Mouse (Mus musculus): Measurements from ENCODE around the gene Cdkn1b. TPM values are rescaled to one million over a fixed set of nuclear protein-coding genes. Genes with fewer than 3 reads are reported as not detected.
A peak's percentile ranks its signal among the peaks of the same experiment; 100 is the strongest.

Gene Cdkn1b
- polyA plus RNA-seq, 1 experiment from 2014 or later: 16.1 TPM

DNA sequence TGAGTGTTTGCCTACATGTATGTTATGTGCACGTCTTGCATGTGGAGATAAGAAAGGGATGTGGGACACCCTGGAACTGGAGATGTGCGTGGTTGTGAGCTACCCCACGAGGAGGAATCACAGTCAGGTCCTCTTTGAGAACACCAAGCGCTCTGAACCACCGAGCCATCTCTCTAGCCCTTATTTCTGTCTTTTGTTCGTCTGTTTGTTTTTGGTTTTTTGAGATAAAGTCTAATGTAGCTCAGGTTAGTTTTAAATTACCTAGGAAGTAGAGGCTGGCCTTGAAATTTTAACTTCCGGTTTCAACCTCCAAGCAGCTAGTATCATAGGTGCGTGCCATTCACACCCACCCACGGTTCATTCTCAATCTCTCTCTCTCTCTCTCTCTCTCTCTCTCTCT, 26.7 kb downstream of the Cdkn1b start:
- ATAC-seq (ENCODE audit: insufficient number of reproducible peaks, low FRiP score, low TSS enrichment, low read depth) (no peak), DNase-seq (ENCODE audit: low spot score) (no peak)
- H3K4me3 ChIP-seq (ENCODE audit: low read depth, low read length): no peak overlapping the region
- no peaks in the 10 kb centered on the region for H3K36me3 ChIP-seq (ENCODE audit: control insufficient read depth, insufficient read depth, low read length)
- no peak overlapping the region for H3K4me2 ChIP-seq (ENCODE audit: low read depth, severe bottlenecking)
- no peak overlapping the region for H3K27ac ChIP-seq (replicated peaks; ENCODE audit: low read depth, low read length)
- no peak overlapping the region for H3K9ac ChIP-seq (ENCODE audit: low read length)
- H3K9me3 ChIP-seq (ENCODE audit: control insufficient read depth, low read length): no peaks in the 10 kb centered on the region
- H3K27me3 ChIP-seq (ENCODE audit: control insufficient read depth, insufficient read depth, low read length): no peaks in the 10 kb centered on the region
- no peaks in the 10 kb centered on the region for H3K4me1 ChIP-seq (ENCODE audit: control insufficient read depth, insufficient read depth, low read length)
- 91% methylated on average over 9 of the region's 9 CpGs for WGBS

DNA sequence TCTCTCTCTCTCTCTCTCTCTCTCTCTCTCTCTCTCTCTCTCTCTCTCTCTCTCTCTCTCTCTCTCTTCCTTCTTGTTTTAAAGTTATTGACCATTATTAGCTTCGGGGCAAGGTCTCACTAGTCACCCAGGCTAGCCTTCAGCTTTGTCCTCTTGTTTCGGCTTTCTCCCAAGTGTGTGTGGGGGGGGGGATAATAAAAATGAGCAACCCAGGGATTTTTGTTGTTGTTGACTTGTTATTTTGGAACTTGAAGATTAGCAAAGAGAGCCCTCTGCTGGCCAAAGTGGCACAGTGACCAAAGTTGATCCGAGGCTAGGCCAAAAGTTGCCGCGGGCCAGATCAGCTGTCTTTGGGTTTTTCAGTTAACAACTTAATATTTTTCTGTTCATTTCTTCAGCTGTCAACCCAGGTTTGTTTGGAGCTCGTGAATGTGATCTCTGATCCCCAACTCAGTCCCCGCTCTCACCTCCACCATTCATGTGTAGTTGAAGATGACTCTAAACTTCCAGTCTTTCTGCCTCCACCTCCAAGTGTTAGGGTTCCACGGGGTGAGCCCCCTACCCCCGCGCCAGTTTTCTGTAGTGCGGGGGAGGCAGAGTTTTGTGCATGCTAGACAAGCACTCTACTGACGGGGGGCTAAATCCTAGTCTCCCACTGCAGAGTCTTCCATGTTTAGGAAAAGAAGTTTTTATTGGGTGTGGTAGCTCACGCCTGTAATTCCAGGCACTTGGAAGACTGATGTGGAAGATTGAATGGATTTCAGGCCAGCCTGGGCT, 27.3 kb downstream of the Cdkn1b start:
- no peaks in the 10 kb centered on the region for H3K4me1 ChIP-seq (ENCODE audit: control insufficient read depth, insufficient read depth, low read length)
- ATAC-seq (ENCODE audit: insufficient number of reproducible peaks, low FRiP score, low TSS enrichment, low read depth): no peak
- no peaks in the 10 kb centered on the region for H3K36me3 ChIP-seq (ENCODE audit: control insufficient read depth, insufficient read depth, low read length)

DNA sequence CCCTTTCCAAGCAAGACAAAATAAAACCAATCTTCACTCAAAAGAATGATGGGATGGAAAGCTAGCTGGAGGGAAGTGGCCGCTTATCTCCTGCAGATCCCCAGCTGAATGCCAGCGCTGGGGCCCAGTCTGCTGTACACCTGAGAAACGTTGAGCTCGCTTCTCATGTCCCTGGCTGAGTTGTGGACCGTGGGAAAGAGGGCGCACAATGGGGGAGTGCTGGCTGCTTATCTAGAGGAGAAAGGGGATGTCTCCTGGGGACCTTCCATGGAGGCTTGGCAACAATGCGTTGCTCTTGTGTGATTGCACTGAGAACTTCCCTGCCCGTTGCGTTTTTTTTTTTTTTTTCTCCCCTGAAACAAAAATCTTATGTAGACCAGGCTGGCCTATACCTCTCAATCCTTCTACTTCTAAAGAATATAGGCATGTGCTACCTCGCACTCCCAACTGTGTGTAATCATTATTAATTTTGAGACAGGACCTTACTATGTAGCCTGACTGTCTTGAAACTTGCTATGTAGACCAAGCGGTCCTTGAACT, 28.4 kb downstream of the Cdkn1b start:
- no peak for ATAC-seq (ENCODE audit: insufficient number of reproducible peaks, low FRiP score, low TSS enrichment, low read depth)

More for the DNA sequence above, 27.3 kb downstream of the Cdkn1b start:
- Histone ChIP-seq H3K4me3 (ENCODE audit: low read depth, low read length) (no peak overlapping the region), H3K27ac (replicated peaks; ENCODE audit: low read depth, low read length) (no peak overlapping the region), H3K4me2 (ENCODE audit: low read depth, severe bottlenecking) (no peak overlapping the region), H3K9ac (ENCODE audit: low read length) (no peak overlapping the region), H3K27me3 (ENCODE audit: control insufficient read depth, insufficient read depth, low read length) (no peaks in the 10 kb centered on the region), H3K9me3 (ENCODE audit: control insufficient read depth, low read length) (no peaks in the 10 kb centered on the region)
- DNase-seq (ENCODE audit: low spot score): peak; percentile 70
- WGBS: 43% methylated on average over 13 of the region's 13 CpGs

DNA sequence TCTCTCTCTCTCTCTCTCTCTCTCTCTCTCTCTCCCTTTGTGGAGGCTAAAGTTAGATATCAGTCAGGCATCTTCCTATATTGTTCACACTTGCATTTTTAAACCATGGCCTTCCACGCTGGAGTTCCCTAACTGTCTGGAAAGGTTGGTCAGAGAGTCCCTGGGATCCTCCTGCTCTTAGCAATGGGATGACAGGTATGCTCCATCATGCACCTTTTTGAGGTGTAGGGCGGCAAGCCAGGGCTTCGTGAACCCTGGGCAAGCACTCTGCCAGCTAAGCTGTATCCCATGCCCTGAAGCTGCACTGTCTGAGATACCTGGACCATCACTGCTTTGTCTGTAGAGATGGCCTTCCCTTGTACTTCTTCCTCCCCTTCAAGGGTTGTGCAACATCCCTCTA, 29.0 kb downstream of the Cdkn1b start:
- 93% methylated on average over 3 of the region's 3 CpGs for WGBS
- H3K4me1 ChIP-seq (ENCODE audit: control insufficient read depth, insufficient read depth, low read length): no peaks in the 10 kb centered on the region
- no peak overlapping the region for H3K9ac ChIP-seq (ENCODE audit: low read length)
- no peak overlapping the region for H3K27ac ChIP-seq (replicated peaks; ENCODE audit: low read depth, low read length)
- no peak overlapping the region for H3K4me2 ChIP-seq (ENCODE audit: low read depth, severe bottlenecking)
- no peaks in the 10 kb centered on the region for H3K36me3 ChIP-seq (ENCODE audit: control insufficient read depth, insufficient read depth, low read length)
- ATAC-seq (ENCODE audit: insufficient number of reproducible peaks, low FRiP score, low TSS enrichment, low read depth) (no peak), DNase-seq (ENCODE audit: low spot score) (no peak)
- no peaks in the 10 kb centered on the region for H3K27me3 ChIP-seq (ENCODE audit: control insufficient read depth, insufficient read depth, low read length)
- H3K9me3 ChIP-seq (ENCODE audit: control insufficient read depth, low read length): no peaks in the 10 kb centered on the region
- no peak overlapping the region for H3K4me3 ChIP-seq (ENCODE audit: low read depth, low read length)

More for the DNA sequence above, 28.4 kb downstream of the Cdkn1b start:
- H3K4me1 ChIP-seq (ENCODE audit: control insufficient read depth, insufficient read depth, low read length): no peaks in the 10 kb centered on the region
- no peaks in the 10 kb centered on the region for H3K27me3 ChIP-seq (ENCODE audit: control insufficient read depth, insufficient read depth, low read length)
- WGBS: 74% methylated on average over 11 of the region's 11 CpGs
- H3K4me3 ChIP-seq (ENCODE audit: low read depth, low read length): no peak overlapping the region
- no peak overlapping the region for H3K9ac ChIP-seq (ENCODE audit: low read length)
- H3K27ac ChIP-seq (replicated peaks; ENCODE audit: low read depth, low read length): no peak overlapping the region
- no peaks in the 10 kb centered on the region for H3K36me3 ChIP-seq (ENCODE audit: control insufficient read depth, insufficient read depth, low read length)
- no peak overlapping the region for H3K4me2 ChIP-seq (ENCODE audit: low read depth, severe bottlenecking)
- DNase-seq (ENCODE audit: low spot score): no peak
- H3K9me3 ChIP-seq (ENCODE audit: control insufficient read depth, low read length): no peaks in the 10 kb centered on the region

DNA sequence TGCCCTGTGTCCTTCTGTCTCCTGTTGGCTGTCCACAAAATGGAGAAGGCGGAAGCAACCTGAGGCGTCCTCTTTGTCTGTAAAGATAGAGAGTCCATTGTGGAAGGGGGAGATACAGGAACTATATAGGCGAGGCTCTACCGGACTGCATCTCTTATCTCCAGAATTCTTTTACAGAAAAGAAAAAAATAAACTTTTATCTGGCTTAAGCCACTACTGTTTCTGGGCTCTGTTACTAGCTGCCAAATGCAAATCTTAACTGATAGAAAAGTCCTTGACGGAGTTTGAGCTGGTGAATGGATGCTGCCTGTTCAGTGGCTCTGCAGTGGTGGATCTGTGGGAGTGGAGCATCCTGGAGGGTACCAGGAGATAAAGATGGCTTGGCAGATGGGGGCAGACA, 31.2 kb downstream of the Cdkn1b start:
- ATAC-seq (ENCODE audit: insufficient number of reproducible peaks, low FRiP score, low TSS enrichment, low read depth): no peak
- no peak for DNase-seq (ENCODE audit: low spot score)
- WGBS: 88% methylated on average over 5 of the region's 5 CpGs

DNA sequence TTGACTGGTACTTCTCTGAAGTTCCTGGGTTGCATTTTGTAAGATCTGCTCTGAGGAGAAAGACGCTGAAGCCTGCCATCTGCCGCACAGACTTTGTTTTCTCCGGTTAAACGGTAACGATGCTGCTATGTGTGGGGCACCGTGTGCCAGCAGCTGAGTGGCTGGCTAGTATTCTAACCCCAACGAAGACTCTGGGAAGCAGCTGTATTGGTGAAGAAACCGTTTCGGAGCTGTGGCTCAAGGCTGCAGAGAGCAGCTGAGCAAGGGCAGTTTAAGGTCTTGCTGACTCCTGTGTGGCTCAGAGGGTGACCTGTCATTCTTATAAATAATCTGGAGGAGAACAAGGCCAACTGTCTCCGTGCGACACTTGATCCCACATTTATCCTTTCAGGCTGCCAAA, 33.8 kb downstream of the Cdkn1b start:
- ATAC-seq (ENCODE audit: insufficient number of reproducible peaks, low FRiP score, low TSS enrichment, low read depth): no peak
- H3K36me3 ChIP-seq (ENCODE audit: control insufficient read depth, insufficient read depth, low read length): no peaks in the 10 kb centered on the region; the same call in 1 of the 2 replicates
- no peaks in the 10 kb centered on the region for H3K9me3 ChIP-seq (ENCODE audit: control insufficient read depth, low read length)
- H3K4me2 ChIP-seq (ENCODE audit: low read depth, severe bottlenecking): no peak overlapping the region
- no peaks in the 10 kb centered on the region for H3K27me3 ChIP-seq (ENCODE audit: control insufficient read depth, insufficient read depth, low read length)
- no peak overlapping the region for H3K27ac ChIP-seq (replicated peaks; ENCODE audit: low read depth, low read length)
- H3K4me1 ChIP-seq (ENCODE audit: control insufficient read depth, insufficient read depth, low read length): no peaks in the 10 kb centered on the region
- 69% methylated on average over 11 of the region's 11 CpGs for WGBS
- no peak for DNase-seq (ENCODE audit: low spot score)
- H3K9ac ChIP-seq (ENCODE audit: low read length): no peak overlapping the region
- H3K4me3 ChIP-seq (ENCODE audit: low read depth, low read length): no peak overlapping the region

More for the DNA sequence above, 31.2 kb downstream of the Cdkn1b start:
- H3K4me2 ChIP-seq (ENCODE audit: low read depth, severe bottlenecking): no peak overlapping the region
- H3K36me3 ChIP-seq (ENCODE audit: control insufficient read depth, insufficient read depth, low read length): no peaks in the 10 kb centered on the region; the same call in 1 of the 2 replicates
- no peaks in the 10 kb centered on the region for H3K9me3 ChIP-seq (ENCODE audit: control insufficient read depth, low read length)
- H3K9ac ChIP-seq (ENCODE audit: low read length): no peak overlapping the region
- no peaks in the 10 kb centered on the region for H3K4me1 ChIP-seq (ENCODE audit: control insufficient read depth, insufficient read depth, low read length)
- no peak overlapping the region for H3K27ac ChIP-seq (replicated peaks; ENCODE audit: low read depth, low read length)
- H3K27me3 ChIP-seq (ENCODE audit: control insufficient read depth, insufficient read depth, low read length): no peaks in the 10 kb centered on the region
- H3K4me3 ChIP-seq (ENCODE audit: low read depth, low read length): no peak overlapping the region

DNA sequence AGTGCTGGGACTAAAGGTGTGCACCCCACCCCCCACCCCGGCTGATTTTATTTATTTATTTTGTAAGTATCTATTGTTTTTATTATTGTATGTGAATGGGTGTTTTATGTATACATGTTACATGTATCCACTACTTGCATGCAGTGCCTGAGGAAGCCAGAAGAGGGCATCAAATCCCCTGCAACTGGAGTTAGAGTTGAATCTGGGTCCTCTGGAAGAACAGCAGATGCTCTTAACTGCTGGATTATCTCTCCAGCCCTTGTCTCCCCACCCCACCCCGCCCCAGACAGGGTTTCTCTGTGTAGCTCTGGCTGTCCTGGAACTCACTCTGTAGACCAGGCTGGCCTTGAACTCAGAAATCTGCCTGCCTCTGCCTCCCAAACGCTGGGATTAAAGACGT, 36.2 kb downstream of the Cdkn1b start:
- no peak for ATAC-seq (ENCODE audit: insufficient number of reproducible peaks, low FRiP score, low TSS enrichment, low read depth)

DNA sequence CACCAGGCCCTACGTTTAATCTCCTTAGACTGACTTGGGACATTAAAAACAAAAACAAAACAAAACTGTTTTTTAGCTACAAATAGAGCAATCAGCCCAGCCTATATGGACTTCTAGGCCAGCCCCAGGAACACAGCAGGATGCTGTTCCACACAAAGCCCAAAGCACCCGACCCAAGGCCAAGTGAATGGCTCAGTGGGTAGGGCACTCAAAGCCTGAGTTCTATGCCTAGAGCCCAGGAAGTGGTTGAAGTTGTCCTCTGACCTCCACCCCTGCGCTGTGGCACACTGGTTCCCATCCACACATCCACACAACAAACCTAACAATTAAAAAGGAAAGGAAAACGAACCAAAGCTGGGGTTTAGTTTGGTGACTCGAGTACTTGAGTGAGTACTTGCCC, 41.1 kb downstream of the Cdkn1b start:
- no peaks in the 10 kb centered on the region for H3K4me1 ChIP-seq (ENCODE audit: control insufficient read depth, insufficient read depth, low read length)

More for the DNA sequence above, 36.2 kb downstream of the Cdkn1b start:
- DNase-seq (ENCODE audit: low spot score): no peak
- no peak overlapping the region for H3K9ac ChIP-seq (ENCODE audit: low read length)
- H3K4me1 ChIP-seq (ENCODE audit: control insufficient read depth, insufficient read depth, low read length): no peaks in the 10 kb centered on the region
- no peaks in the 10 kb centered on the region; the same call in 1 of the 2 replicates for H3K36me3 ChIP-seq (ENCODE audit: control insufficient read depth, insufficient read depth, low read length)
- no peaks in the 10 kb centered on the region for H3K27me3 ChIP-seq (ENCODE audit: control insufficient read depth, insufficient read depth, low read length)
- H3K9me3 ChIP-seq (ENCODE audit: control insufficient read depth, low read length): no peaks in the 10 kb centered on the region
- H3K4me2 ChIP-seq (ENCODE audit: low read depth, severe bottlenecking): no peak overlapping the region
- H3K27ac ChIP-seq (replicated peaks; ENCODE audit: low read depth, low read length): no peak overlapping the region
- 82% methylated on average over 2 of the region's 4 CpGs for WGBS
- no peak overlapping the region for H3K4me3 ChIP-seq (ENCODE audit: low read depth, low read length)

More for the DNA sequence above, 41.1 kb downstream of the Cdkn1b start:
- Histone ChIP-seq H3K9me3 (ENCODE audit: control insufficient read depth, low read length) (no peaks in the 10 kb centered on the region), H3K9ac (ENCODE audit: low read length) (no peak overlapping the region), H3K27me3 (ENCODE audit: control insufficient read depth, insufficient read depth, low read length) (no peaks in the 10 kb centered on the region), H3K4me2 (ENCODE audit: low read depth, severe bottlenecking) (no peak overlapping the region), H3K36me3 (ENCODE audit: control insufficient read depth, insufficient read depth, low read length) (no peaks in the 10 kb centered on the region; the same call in 1 of the 2 replicates), H3K4me3 (ENCODE audit: low read depth, low read length) (no peak overlapping the region), H3K27ac (replicated peaks; ENCODE audit: low read depth, low read length) (no peak overlapping the region)
- DNase-seq (ENCODE audit: low spot score) (no peak), ATAC-seq (ENCODE audit: insufficient number of reproducible peaks, low FRiP score, low TSS enrichment, low read depth) (no peak)
- 66% methylated on average over 5 of the region's 5 CpGs for WGBS

Data from limb, embryonic 11.5 days (tissue).